Mouse (Mus musculus): ENCODE results near the gene Mettl14. TPM values are rescaled to one million over a fixed set of nuclear protein-coding genes. Genes with fewer than 3 reads are reported as not detected.
"Not testable (repeated sequence)": the region's sequence is repeated elsewhere in the genome, so short reads cannot be mapped to it uniquely, and the experiment has no call there.

Mettl14 gene
- polyA plus RNA-seq, 1 experiment from 2014 or later = 23.5 TPM

DNA sequence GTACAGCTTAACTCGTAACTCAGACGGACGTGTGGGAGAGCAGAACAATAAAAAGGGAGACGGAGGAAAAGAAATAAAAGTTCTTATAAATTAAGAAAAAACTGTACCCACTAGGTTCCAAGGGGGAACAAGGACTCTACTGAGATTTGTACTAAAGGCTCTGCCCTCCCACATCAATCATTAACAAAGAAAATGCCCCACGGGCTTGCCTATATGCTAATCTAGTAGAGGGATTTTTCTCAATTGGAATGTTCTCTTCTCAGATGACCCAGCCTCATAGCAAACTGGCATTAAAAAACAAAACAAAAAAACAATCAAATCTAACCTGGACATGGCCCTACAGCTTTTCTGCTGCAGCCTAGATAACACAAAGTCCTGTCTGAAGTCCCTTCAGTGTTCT lies 9.7 kb upstream of the Mettl14 start:
- Histone ChIP-seq H3K9ac (no peak overlapping the region), H3K9me3 (replicated peaks) (no peaks in the 10 kb centered on the region), H3K36me3 (no peaks in the 10 kb centered on the region), H3K27me3 (no peaks in the 10 kb centered on the region), H3K4me1 (no peaks in the 10 kb centered on the region; the same call in 1 of the 2 replicates), H3K27ac (replicated peaks) (no peak overlapping the region), H3K4me3 (replicated peaks) (no peak overlapping the region), H3K4me2 (replicated peaks) (no peak overlapping the region)
- no peak for ATAC-seq (ENCODE audit: insufficient number of reproducible peaks, low FRiP score, low TSS enrichment, low read depth)
- WGBS = 80% methylated on average over 5 of the region's 5 CpGs

DNA sequence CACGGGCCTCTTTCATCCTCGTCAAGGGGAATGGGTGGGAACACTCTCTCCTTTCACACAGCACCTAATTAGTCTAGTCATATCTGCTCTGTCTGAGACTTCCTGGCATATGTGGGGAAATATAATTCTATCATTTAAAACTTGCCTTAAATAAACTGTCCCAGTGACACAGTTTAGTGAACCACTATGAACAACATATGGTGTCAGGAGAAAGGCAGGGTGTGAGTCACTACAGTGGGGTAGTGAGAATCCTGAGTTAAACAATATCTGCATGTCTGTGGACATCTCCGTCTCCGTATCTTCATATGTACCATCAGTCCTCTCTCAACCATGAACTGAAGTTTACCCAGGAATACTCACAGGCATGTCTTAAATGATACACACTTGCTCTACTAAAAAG lies 5.3 kb upstream of the Mettl14 start:
- WGBS = 77% methylated on average over 4 of the region's 4 CpGs
- H3K4me1 ChIP-seq = no peaks in the 10 kb centered on the region
- no peaks in the 10 kb centered on the region for H3K27me3 ChIP-seq
- no peaks in the 10 kb centered on the region for H3K36me3 ChIP-seq
- no peak for ATAC-seq (ENCODE audit: insufficient number of reproducible peaks, low FRiP score, low TSS enrichment, low read depth)
- H3K27ac ChIP-seq (replicated peaks) = no peak overlapping the region
- no peak overlapping the region for H3K9ac ChIP-seq
- no peak overlapping the region for H3K4me3 ChIP-seq (replicated peaks)
- H3K4me2 ChIP-seq (replicated peaks) = no peak overlapping the region
- no peaks in the 10 kb centered on the region for H3K9me3 ChIP-seq (replicated peaks)

DNA sequence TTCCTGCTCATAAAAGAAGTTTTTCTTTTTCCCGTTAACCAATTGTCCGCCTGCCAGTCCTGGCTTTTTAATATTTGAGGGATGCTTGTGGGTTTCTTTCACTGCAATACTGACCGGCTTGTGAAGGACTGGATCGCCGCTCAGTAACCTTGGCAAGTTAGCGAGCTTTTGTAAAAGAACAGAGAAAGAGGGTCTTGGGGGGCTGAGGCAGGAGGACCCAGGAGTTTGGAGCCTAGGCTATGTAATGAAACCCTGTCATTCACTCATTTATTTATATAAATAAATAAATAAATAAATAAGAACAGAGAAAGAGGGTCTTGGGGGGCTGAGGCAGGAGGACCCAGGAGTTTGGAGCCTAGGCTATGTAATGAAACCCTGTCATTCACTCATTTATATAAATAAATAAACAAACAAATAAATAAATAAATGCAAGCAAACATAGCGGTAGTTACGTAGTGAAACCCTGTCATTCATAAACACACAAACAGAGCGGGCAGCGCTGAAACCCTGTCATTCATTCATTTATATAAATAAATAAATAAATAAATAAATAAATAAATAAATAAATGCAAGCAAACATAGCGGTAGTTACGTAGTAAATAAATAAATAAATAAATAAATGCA lies 361 bp upstream of the Mettl14 start:
- peak overlapping the region; percentile 69 for H3K4me3 ChIP-seq (replicated peaks)
- H3K36me3 ChIP-seq; H3K9me3 ChIP-seq (replicated peaks); H3K27me3 ChIP-seq: not testable (repeated sequence)
- peak overlapping the region; percentile 64 for H3K4me2 ChIP-seq (replicated peaks)
- peaks cover 10% of the 10 kb centered on the region; the same call in 1 of the 2 replicates for H3K4me1 ChIP-seq
- WGBS = 23% methylated on average over 12 of the region's 12 CpGs
- peak overlapping the region; percentile 85 for H3K27ac ChIP-seq (replicated peaks)
- peak; percentile 49; the same call in 1 of the 2 replicates for ATAC-seq (ENCODE audit: insufficient number of reproducible peaks, low FRiP score, low TSS enrichment, low read depth)
- H3K9ac ChIP-seq = 0 out of 2 replicates have a peak overlapping the region, but pooled peaks have one; percentile 74

DNA sequence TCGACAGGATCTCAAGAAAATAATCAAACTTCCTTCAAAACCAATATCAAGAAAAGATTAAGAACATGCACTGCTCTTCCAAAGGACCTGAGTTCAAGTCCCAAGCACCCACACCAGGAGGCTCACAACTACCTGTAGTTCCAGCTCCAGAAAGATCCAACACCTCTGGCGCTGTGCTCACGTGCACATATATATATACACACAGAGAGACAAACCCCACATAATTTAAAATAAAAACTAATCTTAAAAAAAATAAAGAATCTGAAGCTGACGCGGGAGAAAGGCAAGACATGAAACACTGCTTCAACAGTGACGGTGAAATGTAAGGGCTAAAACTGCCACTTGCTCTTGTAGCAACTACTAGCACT lies 806 bp downstream of the Mettl14 start:
- peaks cover 7% of the 10 kb centered on the region for H3K36me3 ChIP-seq
- no peak for ATAC-seq (ENCODE audit: insufficient number of reproducible peaks, low FRiP score, low TSS enrichment, low read depth)
- H3K4me2 ChIP-seq (replicated peaks) = peak overlapping the region; percentile 72
- peak overlapping the region; percentile 85 for H3K27ac ChIP-seq (replicated peaks)
- no peaks in the 10 kb centered on the region for H3K9me3 ChIP-seq (replicated peaks)
- H3K9ac ChIP-seq = peak overlapping the region; percentile 74
- no peaks in the 10 kb centered on the region for H3K27me3 ChIP-seq
- H3K4me3 ChIP-seq (replicated peaks) = peak overlapping the region; percentile 69
- peaks cover 10% of the 10 kb centered on the region; the same call in 1 of the 2 replicates for H3K4me1 ChIP-seq
- WGBS = 13% methylated on average over 6 of the region's 6 CpGs

DNA sequence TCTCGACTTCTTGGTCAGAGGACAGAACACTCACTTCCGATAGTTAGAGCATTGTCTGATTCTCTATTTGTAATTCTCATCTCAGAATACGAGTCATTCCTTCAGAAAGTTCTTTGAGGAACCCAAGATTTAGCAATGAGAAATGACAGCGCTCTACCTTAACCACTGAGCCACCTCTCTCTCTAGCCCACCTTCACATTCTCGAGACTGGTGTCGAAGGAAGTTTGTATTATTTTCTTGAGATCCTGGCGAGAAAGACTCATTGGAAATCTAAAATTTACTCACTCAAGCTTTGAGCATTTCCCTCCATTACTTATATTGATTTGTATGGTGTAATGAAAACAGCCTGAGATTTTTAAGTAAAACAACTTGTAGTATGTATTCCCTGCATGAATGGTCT lies 1.5 kb downstream of the Mettl14 start:
- H3K4me3 ChIP-seq (replicated peaks) = peak overlapping the region; percentile 69
- H3K36me3 ChIP-seq = peaks cover 12% of the 10 kb centered on the region
- ATAC-seq (ENCODE audit: insufficient number of reproducible peaks, low FRiP score, low TSS enrichment, low read depth) = no peak
- H3K4me1 ChIP-seq = peaks cover 10% of the 10 kb centered on the region; the same call in 1 of the 2 replicates
- peak overlapping the region; percentile 72; the same call in 1 of the 2 replicates for H3K4me2 ChIP-seq (replicated peaks)
- H3K27ac ChIP-seq (replicated peaks) = no peak overlapping the region
- H3K9me3 ChIP-seq (replicated peaks) = no peaks in the 10 kb centered on the region
- WGBS = 86% methylated on average over 7 of the region's 7 CpGs
- no peak overlapping the region for H3K9ac ChIP-seq
- no peaks in the 10 kb centered on the region for H3K27me3 ChIP-seq

DNA sequence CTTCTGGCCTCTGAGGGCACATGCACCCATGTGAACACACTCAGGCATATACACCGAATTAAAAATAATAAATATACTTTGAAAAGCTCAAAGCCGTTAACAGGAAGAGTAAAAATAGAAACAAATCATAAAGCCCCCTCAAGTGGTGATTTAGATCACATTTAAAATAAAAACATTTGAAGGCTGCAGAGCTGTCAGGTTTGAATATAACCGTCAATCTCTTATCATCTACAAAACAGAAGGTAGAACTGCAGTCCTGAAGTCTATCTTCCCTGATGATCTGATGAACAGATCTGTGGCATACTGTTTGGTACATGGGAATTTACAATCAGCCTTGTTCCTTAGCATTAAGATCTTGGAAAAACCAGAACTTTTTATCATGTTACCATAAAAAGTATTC lies 9.3 kb downstream of the Mettl14 start:
- no peak overlapping the region for H3K27ac ChIP-seq (replicated peaks)
- H3K9me3 ChIP-seq (replicated peaks) = no peaks in the 10 kb centered on the region
- no peak overlapping the region for H3K4me2 ChIP-seq (replicated peaks)
- 92% methylated on average over 3 of the region's 3 CpGs for WGBS
- H3K9ac ChIP-seq = no peak overlapping the region
- H3K4me1 ChIP-seq = no peaks in the 10 kb centered on the region
- no peak overlapping the region for H3K4me3 ChIP-seq (replicated peaks)
- no peak for ATAC-seq (ENCODE audit: insufficient number of reproducible peaks, low FRiP score, low TSS enrichment, low read depth)
- peaks cover 30% of the 10 kb centered on the region for H3K36me3 ChIP-seq
- H3K27me3 ChIP-seq = no peaks in the 10 kb centered on the region

DNA sequence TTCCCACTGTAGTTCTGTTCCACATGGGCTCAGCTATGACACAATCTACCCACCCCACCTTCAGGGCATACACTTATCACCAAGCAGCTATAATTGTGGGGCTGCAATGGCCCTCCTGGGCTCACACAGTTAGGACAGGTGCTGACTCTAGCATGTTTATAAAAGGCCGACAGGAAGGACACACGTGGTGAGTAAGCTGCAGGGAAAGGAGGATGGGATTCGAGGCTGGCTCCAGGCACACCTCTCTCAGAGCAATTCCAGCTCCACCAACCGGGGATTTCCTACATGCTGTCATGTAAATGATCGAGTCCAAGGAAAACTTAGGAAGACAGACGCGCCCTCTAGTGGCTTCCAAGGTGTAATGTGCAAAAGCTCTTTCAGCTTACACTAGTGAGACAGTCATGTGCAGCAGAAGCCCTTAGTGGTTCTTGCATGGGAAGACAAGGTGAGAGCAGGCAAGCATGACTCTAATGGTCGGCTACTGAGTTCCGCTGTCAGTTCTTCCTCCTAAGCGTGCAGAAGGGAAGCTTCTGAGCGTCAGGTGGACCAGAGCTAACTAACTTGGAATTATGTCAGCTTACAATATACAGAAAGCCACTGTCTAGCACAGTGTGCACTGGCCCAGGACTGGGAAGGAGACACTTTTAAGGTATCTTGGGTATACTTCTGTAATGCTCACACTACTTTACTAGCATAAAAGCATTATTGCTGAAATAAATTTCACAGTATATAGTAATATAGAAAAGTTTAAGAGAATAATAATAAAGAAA lies 14.0 kb downstream of the Mettl14 start:
- Histone ChIP-seq H3K36me3 (peaks cover 36% of the 10 kb centered on the region), H3K9me3 (replicated peaks) (no peaks in the 10 kb centered on the region), H3K4me2 (replicated peaks) (no peak overlapping the region), H3K9ac (no peak overlapping the region), H3K4me3 (replicated peaks) (no peak overlapping the region), H3K27ac (replicated peaks) (no peak overlapping the region), H3K4me1 (no peaks in the 10 kb centered on the region), H3K27me3 (no peaks in the 10 kb centered on the region)
- WGBS = 28% methylated on average over 11 of the region's 11 CpGs
- ATAC-seq (ENCODE audit: insufficient number of reproducible peaks, low FRiP score, low TSS enrichment, low read depth) = peak; percentile 69

DNA sequence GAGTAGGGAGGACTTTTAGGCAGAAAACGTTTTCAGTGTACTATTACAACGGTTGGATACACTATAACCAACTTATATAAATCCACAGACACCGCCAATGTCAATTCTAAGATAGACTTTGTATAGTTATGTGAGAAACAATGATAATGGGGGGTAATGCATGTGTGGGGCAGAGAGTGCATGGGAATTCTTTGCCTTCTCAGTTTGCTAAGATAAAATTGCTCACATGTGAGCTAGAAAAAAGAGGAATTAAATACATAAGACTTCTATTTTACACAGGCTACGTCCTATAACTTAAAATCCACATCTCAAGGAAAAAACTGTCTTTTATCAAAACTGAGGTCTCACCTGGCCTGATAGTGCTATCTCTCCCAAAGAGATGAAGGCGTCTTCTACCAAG lies 15.0 kb downstream of the Mettl14 start:
- Histone ChIP-seq H3K36me3 (peaks cover 37% of the 10 kb centered on the region), H3K4me2 (replicated peaks) (no peak overlapping the region), H3K27ac (replicated peaks) (no peak overlapping the region), H3K4me1 (no peaks in the 10 kb centered on the region), H3K9me3 (replicated peaks) (no peaks in the 10 kb centered on the region), H3K4me3 (replicated peaks) (no peak overlapping the region), H3K27me3 (no peaks in the 10 kb centered on the region), H3K9ac (no peak overlapping the region)
- no peak for ATAC-seq (ENCODE audit: insufficient number of reproducible peaks, low FRiP score, low TSS enrichment, low read depth)
- 90% methylated on average over 5 of the region's 5 CpGs for WGBS

DNA sequence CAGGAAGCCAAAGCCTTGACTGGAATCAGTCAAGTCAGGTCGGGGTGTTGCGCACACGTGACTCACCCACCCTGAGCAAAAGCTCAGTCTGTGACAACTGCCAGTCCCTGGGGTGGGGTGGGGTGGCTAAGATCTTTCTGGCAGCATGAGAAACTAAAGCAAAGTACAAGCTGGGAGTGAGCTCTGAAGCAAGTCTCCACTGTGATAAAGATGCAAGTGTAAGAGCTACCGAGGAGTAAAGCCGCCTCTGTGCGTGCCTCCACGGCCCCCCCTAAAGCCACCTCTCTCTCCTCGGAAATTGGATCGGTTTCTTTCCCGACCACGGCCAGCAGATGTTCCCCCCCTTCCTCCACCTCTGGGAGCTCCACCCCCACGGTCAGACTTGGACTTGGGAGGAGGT lies 16.7 kb downstream of the Mettl14 start:
- 71% methylated on average over 12 of the region's 12 CpGs for WGBS
- H3K27ac ChIP-seq (replicated peaks) = no peak overlapping the region
- no peak for ATAC-seq (ENCODE audit: insufficient number of reproducible peaks, low FRiP score, low TSS enrichment, low read depth)
- H3K4me1 ChIP-seq = no peaks in the 10 kb centered on the region
- H3K27me3 ChIP-seq = no peaks in the 10 kb centered on the region
- H3K9me3 ChIP-seq (replicated peaks) = no peaks in the 10 kb centered on the region
- no peak overlapping the region for H3K4me2 ChIP-seq (replicated peaks)
- H3K9ac ChIP-seq = no peak overlapping the region
- H3K36me3 ChIP-seq = peaks cover 44% of the 10 kb centered on the region
- H3K4me3 ChIP-seq (replicated peaks) = no peak overlapping the region

DNA sequence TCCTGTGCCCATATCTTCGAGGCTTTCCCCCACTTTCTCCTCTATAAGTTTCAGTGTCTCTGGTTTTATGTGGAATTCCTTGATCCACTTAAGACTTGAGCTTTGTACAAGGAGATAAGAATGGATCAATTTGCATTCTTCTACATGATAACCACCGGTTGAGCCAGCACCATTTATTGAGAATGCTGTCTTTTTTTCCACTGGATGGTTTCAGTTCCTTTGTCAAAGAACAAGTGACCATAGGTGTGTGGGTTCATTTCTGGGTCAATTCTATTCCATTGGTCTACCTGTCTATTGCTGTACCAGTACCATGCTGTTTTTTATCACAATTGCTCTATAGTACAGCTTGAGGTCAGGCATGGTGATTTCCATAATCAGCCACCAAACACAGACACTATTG lies 19.1 kb downstream of the Mettl14 start:
- H3K36me3 ChIP-seq = peaks cover 66% of the 10 kb centered on the region
- not testable (repeated sequence) for H3K9me3 ChIP-seq (replicated peaks); H3K4me2 ChIP-seq (replicated peaks); ATAC-seq (ENCODE audit: insufficient number of reproducible peaks, low FRiP score, low TSS enrichment, low read depth); H3K27me3 ChIP-seq; H3K9ac ChIP-seq; H3K4me1 ChIP-seq; H3K4me3 ChIP-seq (replicated peaks); H3K27ac ChIP-seq (replicated peaks)
- WGBS = 94% methylated on average over 2 of the region's 2 CpGs

DNA sequence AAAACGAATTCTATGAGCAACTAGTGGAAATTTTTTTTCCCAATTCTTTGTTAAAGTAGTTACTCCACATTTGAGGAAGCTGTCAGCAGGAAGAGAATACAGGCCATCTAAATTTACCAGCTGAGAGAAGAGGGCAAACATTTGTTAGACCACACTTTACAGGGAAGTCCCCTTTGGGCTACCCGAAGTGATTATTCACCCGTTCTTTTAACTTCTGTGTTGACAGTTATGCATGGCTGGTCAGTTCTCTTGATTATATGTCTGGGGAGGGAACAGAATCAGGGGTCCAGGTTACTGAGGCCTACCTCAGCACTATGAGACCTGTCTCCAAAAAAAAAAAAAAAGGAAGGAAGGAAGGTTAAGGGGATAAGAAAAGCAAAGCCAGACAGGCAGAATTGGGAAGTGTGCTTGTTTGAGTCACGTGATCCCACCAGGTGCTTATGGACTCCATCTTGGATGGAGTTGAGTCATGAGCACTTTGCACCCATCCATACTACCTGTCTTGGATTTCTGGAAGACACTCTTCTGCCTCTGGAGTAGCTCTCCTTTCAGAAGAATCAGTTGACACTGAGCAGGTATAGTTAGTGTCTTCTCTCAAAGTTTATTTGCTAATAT lies 29.4 kb downstream of the Mettl14 start:
- H3K4me1 ChIP-seq = no peaks in the 10 kb centered on the region
- no peaks in the 10 kb centered on the region for H3K27me3 ChIP-seq
- H3K27ac ChIP-seq (replicated peaks) = no peak overlapping the region
- H3K4me3 ChIP-seq (replicated peaks) = no peak overlapping the region
- no peak for ATAC-seq (ENCODE audit: insufficient number of reproducible peaks, low FRiP score, low TSS enrichment, low read depth)
- H3K9ac ChIP-seq = no peak overlapping the region
- H3K36me3 ChIP-seq = peaks cover 82% of the 10 kb centered on the region
- 79% methylated on average over 4 of the region's 4 CpGs for WGBS
- no peak overlapping the region for H3K4me2 ChIP-seq (replicated peaks)
- H3K9me3 ChIP-seq (replicated peaks) = no peaks in the 10 kb centered on the region
